Mouse (Mus musculus) adrenal gland, postnatal 4 days (tissue): Measurements from ENCODE around the gene Cipc. TPM values are rescaled to one million over a fixed set of nuclear protein-coding genes. Genes with fewer than 3 reads are reported as not detected.

ENCODE experiments used
- DNase-seq, 2 experiments: peaks; one replicate each; pipeline ENCODE4 v3.0.0; 2021 to 2022; ENCODE audit warnings: low spot score in 2 of 2, mixed read lengths in 2 of 2
- total RNA-seq, 2 experiments: library from RNA; stranded (reverse); gene quantifications; 2 replicates each; pipeline ENCODE4 v1.2.3; 2021

Gene Cipc
- total RNA-seq, 2 experiments from 2014 or later, result 21.7 to 23.5 TPM

DNA sequence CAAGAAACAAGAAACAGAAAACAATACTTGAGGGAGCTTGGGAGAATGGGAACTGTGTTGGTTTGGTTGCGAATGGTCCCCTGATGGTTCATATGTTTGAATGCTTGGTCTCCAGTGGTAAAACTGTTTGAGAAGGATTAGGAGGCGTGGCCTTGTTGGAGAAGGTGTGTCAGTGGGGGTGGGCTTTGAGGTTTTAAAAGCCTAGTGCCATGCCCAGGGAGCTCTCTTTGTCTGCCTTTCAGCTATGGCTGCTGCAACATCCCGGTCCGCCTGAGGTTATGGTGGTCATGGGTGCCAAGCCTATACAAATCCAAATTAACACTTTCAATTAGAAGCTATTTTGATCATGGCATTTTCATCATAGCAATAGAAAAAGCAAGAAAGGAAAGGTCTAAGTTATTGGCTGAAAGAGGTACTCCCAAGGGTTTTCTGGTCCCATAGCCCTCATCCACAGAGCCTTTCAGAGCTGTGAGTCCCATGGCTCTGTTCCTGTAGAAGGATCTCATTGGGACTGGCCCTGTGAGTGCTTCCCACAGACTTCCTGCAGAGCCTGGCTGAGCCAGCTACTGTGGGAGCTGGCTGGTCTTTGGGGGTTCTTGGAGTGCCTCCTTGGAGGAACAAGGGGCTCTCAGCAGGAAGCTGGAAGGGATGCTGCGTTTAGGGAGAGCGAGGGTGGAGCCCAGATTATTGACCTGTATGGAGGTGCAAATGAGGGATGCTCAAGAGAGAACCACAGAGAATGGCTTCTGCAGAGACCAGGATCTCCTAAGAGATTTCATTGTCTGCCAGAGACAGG is 15.7 kb upstream of the Cipc start:
- DNase-seq, result no peak

DNA sequence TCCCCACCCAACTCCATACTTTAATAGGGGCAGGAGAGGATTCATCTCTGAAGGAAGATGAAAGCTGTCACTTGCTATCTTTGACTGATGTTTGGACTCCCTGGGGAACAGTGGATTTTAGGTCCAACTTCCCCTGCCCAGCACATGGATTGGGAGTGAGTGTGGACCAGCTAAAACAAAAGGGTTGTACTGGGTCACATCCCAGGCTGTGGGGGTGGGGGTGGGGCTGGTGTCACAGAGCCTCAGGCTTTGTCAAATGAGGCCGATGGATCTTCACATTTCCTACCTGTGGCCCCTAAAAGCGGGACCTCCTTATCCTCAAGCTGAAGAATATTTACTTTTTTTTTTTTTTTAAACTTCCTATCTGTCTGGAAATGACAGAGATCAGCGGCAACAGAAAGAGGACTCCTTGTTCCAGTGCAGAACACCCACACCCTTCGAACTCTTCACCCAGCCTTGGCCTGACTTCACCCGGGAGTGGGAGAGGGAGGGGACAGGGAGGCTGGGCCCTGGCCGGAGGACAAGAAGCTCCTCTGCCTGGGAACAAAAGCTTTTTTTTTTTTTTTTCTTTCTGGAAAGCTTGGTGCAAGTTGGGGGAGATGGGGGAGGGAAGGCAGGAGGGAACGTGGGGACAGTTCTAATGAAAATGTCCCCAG is 14.8 kb upstream of the Cipc start:
- peak in 1 of 2 experiments; percentile 53 for DNase-seq

DNA sequence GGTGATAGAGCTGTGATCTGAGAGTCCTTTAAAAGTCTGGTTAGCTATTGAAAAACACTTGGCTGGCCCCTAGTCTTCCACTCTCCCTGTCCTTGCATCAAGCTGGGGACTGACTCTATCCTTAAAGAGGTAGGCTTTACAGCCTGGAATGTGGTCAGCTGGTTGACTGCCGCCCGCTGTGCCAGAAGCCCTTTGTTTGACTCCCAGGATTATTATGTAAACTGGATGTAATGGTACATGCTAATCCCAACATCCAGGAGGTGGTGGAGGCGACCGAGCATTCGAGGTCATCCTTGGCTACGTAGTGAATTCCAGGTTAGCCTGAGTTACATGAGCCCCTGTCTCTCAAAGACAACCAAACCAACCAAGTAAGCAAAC is 14.3 kb upstream of the Cipc start:
- DNase-seq, result no peak

DNA sequence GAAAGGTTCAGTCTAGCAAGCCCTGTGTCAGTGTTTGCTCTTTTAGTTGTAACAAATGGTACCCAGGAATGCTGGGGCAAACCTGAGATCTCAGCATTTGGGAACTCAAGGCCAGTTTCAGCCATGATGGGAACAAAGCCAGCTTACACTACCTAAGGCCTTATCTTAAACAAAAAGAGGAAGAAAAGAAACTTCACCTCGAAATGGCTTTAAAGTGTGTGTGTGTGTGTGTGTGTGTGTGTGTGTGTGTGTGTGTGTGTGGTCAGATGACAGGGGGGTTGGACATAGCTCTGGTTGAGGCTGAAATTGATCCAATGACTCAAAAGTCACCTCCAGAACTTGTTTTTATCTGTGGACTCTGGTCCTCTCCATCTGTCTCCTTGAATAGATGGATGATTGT is 12.1 kb upstream of the Cipc start:
- no peak for DNase-seq

DNA sequence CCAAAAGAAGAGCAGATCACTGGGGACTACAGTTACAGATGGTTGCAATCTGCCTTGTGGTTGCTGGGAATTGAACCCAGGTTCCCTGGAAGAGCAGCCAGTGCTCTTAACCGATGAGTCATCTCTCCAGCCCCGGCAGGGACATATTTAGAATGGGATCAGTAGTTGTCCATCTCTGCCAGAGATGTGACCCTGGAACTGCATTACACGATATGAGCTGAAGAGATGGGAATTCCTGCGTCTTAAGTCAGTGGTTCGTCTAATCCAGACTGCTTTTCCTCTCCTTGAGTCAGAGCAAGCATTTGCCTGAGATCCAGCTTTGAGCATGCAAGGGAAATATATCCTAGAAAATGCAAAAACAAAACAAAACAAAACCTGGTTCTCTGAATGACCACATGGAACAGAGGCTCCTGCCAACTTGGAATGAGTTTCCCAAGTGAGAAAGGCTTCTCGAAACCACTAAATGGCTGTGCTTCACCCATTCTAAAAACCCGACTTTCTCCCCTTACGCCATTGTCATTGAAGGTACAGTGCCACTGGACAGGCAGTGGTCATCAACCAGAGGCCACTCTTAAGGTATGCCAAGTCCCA is 11.1 kb upstream of the Cipc start:
- no peak for DNase-seq

DNA sequence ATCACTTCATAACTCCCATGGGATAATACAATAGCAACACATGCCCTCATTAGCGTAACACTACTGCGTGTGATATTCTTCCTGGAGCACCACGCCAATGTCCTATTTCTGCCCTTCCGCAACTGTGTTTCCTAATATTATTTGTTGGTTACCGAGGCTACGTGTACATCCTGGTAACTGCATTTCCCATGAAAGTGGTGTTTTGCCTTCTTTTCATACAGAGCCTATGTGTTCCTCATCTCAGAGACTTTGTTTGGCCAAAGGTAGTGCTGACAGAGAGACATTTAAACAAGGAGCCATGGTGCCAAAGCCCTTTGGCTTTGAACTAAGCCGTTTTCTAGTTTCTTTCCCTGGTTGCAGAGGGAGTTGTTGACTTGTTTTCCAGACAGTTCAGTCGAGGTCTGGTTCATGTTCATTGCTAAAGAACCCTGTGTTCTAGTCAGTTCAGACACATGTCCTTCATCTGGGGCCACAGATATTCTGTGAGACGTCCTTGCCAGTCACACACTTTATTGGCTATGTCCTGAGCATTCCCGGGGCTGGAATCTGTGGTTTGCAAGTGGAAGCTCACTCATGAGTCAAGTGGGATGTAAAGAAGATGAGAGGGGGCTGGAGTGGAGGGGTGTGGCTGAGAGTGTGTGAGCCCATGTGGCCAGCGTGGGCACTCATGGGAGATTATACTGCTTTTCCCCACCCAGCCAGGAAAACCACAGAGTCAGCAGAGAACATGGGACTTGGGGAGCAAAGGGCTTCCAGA is 10.1 kb upstream of the Cipc start:
- DNase-seq, result no peak

DNA sequence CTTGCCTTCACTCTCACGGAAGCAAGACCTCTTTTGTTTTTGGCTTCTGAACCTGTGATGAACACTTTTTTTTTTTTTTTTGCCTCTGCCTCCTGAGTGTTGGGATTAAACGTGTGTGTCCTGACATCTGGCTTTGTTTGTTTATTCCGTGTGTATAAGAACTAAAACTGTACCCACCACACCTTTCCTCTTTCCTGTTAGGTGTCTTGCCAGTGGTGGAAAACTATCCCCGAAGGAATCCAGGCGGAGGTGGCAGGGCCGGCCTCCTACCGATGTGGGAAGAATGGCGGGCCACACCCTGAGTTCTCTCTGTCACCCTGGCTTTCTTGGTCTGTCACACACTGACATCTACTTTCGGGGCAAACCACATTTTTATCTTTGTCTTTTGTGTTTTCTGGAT is 8.3 kb upstream of the Cipc start:
- no peak for DNase-seq

DNA sequence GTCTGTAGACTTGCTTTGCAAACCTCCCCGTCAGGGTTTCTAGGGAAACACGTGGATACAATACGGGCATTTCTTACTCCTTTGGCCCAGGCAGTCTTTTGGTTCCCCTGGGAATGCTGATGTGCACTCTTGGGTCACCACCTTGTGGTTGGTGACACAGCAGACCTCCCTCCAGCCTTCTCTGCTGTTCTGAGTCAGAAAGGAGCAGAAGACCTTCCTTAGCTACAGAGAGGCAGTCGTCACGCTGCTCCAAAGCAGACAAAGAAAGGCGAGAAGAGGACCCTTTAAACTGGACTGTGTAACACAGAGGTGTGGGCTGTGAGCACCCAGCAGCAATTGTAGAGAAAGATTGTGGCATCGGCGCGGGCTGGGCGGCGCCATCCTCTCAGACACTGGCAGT is 5.7 kb upstream of the Cipc start:
- no peak for DNase-seq

DNA sequence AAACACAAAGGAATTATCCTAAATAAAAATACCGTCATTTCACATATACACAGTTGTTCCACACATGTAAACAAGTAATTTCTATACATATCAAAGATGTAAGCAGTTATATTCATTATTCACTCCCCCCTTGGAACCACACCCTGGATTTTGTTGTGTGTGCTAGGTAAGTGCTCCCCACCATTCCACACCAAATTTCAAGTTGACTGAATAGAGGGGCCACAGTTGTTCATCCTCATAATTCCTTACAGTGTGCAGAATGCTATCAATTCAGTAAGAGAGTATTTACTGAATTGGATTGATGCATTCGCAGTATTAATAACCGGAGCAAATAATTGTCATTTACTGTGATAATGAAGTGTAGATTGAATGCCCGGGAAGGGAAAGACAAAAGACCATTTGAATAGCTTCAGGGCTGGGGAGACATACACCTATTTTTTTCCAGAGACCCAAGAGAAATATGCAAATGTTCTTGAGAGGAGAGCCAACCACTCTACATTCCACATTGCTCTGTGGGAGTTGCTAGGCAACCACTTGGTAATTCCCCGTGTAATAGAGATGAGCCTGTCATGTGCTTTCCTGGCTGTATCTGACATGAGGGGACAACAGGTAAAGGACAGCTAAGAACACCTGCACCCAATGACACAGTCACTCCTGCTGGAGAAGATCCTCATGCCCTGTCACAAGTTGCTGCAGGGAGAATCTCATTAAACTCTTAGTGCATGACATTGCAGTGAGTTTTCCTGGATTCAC is 4.9 kb upstream of the Cipc start:
- DNase-seq, result no peak

DNA sequence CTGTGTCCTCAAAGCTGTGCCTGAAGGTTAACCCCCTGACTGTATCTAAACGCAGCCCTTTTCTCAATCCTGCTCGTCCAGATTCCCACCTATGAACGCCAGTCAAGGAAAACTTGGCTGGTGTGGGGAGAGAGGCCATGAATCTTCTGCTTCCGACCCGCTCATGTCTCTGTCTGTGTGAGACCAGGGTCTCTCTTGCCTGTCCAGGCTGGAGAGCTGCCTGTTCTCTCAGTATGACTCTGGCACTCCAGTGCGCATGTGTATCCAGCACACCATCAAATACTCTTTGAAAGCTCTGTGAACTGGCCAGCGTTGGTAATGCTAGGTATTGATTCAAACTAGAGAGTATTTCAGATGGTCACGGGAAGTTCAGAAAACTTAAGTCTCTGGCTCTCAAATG is 3.4 kb upstream of the Cipc start:
- DNase-seq, result no peak

DNA sequence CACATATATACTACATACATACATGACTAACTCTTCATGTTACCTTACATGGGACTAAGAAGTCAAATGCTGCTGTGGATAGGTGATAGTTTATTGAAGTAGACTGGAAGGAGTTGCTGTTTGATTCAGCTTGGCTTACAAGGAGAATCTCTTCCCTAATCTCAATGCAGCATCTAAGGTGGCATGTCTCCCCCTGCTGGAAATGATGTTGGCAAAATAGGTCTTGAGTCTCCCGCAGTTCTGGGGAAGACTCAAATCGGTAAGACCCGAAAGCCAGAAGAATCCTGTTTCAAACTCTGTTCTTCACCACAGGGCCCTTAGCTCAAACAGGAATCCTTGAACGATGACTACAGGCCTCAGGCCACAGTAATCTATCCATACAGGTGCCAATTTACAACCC is 1.7 kb upstream of the Cipc start:
- peak in 1 of 2 experiments; percentile 36 for DNase-seq

DNA sequence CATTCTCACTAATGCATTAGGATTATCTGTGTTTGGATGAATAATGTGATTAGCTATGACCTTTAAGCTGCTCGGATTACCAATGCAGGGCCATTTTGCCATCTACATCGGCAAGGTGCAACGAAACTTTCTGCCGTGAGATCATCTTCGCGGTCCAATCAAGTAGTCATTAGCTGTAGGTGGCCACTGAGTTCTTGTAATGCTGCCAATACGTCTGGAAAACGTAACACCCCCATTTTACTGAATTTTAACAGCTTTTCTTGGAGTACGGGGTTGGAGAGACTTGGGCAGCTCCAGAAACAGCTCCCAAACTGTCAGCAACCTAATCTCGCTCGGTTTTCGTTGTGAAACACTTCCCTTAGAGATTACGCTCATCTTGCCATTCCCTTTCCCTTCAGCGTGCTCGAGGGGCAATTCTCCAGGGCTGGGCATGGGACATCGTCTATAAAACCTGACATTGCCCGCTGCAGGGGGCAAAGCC is 502 bp upstream of the Cipc start:
- no peak for DNase-seq

DNA sequence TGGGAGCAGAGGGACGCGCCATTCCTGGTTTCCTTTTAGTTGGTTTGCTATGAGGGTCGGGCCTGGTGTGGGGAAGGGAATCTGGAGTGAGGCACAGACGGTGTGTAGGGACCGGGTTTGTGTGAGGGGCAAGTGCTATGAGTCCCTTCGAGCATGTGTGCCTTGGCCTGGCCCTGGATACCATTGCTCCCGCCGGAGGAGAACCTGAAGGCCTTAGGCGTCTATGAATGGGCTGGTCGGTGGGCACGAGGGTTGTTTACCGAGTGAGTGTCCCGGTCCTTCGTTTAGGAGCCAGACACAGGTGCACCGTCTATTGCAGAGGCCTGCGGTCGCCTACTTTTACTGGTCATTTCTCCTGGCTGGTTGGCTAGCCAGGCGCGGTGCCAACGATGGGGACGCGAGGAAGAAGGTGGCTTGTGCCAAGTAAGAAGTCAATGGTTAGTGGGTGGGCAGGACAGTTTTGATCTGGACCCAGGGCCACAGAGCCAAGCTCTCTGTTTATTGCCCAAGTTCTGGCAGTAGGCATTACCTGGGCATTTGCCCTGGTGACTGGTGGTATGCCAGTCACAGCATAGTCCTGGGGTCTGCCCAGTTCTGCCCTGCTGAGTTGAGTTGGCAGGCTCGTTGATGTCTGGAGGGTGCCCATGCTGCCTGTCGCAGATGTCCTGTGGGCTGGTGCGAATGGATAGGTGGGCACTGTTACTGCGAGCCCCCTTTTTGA is 998 bp downstream of the Cipc start:
- DNase-seq, result no peak

DNA sequence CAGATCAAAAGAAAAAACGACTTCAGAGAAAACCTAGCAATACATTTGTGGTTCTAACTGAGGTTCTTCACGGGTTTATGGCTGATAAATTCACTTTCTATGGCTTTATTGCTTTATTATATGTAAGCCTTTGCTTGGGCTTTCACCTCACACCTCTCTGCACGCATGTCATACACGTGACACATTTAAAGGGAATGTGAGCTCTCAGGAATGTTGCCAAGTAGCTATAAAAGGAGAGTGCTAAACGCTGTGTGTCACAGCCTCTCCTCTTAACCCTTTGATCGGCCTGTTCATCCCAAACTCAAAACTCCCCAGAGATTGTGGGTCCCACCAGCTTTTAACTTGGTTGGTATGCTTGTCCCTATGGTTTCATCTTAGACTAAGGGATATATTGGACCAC is 1.8 kb downstream of the Cipc start:
- no peak for DNase-seq

DNA sequence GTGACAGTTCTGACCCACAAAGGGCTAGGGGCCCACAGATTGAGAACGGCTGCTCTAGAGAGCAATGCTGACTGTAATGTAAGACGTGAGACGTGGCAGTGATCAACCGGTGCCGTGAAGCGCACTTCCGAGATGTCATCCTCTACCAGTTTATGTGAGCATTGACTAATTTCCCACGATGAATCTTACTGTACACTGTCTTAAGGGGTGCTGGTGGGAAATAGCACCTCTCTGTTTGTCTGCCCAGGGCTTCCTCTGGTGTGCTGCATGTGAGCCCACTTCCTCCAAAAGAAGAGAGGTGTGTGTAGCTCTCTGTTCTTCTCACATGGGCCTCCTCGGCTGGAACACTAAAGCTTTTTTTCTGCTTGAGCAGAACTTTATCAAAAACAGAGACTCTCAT is 2.7 kb downstream of the Cipc start:
- no peak for DNase-seq

DNA sequence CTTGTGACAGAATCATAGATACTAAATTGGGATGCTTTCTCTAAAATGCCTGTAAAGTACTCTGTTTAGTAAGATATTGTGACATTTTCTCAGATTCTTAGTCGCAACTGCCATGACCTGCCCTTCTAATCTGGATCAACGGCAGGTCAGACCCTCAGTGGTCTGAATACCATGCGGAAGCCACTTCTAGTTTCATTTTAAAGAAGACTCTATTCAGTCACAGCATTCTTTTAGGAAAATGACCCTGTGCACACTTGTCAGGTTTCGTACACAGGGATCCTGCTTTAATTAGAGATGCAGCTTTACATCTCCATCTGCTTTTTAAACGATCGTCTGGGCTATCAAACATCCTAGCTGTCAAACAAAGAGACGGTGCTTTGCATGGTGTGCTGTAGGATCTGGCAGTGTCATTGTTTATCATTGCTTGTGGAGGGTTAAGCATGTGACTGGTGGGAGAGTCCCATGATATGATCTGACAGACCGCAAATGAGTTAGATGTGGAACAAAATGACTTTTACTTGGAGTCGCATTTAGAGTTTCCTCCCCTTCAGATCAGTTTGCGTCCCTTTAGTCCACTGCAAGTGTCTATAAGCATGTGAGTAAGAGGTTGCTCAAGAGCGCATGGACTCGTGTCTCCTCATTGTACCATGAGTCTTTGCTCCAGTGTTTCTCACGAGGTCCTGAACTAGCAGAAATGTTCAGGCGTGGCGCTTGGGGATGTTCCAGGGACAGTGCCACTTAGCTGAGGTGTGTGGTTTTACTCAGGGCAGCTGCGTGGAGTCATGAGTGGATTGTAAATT is 3.5 kb downstream of the Cipc start:
- DNase-seq, result no peak

DNA sequence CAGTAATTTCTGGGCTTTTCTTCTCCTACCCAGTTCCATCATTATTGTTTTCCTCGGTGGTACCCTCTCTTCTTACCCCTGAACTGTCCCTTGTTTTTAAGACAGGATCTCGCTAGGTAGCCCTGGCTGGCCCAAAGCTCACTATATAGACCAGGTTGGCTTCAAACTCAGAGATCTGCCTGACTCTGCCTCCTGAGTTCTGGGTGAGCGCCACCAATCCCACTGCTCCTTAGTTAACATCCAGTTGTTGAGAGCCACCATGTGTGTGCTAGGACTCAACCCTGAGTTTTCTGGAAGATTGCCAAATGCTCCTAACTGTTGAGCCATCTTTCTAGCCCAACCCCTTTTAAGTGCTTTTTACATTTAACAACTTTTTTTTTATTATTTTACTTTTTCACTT is 4.1 kb downstream of the Cipc start:
- no peak for DNase-seq

DNA sequence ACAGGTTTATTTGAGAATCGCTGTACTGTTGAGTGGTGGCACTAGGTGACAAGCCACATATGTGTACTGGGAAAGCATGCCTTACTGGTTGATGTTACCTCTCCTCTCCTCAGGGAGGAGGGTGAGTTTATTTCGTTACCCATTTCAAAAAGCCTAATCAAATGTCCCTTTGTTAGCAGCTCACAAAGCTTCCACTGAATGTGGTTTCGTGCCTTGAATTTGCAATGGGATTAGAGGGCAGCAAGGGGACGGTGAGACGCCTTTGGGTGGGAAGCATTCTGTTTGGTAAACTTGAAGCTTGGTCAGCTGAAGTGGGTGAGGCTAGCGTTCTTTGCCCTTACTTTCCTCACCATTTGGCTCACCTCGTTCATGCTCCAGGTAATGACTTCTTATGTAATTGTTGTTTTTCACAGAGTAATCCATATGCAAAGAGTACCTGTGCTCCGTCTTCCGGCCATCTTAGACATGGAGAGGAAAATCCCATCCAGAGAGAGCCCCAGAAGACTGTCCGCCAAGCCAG is 5.5 kb downstream of the Cipc start:
- no peak for DNase-seq

DNA sequence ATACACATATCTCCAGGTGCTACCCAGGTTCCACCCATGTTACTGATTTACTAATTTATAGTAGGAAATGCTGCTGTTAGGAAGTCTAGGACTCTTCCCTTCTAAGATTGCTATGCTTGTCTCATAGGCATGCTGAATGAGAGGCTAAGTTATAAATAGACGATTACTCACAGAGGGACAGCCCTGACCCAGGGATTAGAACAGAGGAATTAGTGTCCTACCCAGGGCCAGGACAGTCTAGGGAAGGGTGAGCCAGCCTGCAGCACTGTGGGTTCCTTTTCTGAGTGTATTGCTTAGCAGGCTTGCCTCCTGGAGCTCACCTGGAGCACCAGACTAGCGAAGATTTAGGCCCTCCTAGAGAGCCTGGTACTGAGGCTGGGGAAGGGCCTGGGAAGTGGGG is 9.1 kb downstream of the Cipc start:
- no peak for DNase-seq
